Mouse (Mus musculus): ENCODE measurements at regions not wholly inside any gene's neighbourhood (a gene's known extent, or its start where the extent isn't known, plus 50 kb on each side); places are given as distances from the start of the nearest gene placed in this dataset.

DNA sequence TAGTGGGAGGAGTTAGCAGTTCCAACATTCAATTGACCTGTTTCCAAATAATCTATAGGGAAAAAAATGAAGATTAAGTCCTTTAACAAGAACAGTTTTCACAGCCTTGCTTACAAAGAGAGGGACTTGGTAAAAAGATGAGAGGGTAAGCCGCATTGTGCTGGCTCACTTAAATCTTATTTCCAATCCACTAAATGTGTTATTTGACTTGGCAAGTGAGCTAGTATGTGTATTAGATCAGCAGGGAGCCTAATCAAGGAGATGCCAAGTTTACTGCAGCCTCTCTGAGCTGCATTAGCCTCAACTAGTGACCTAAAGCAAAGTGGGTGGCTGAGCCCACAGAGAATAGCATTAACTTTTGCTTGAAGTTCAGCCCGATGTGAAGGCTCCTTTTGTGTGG is 1231.4 kb upstream of the Nr2f1 start:
- TF ChIP-seq EP300 (IDR thresholded peaks at IDR 0.05; ENCODE audit: low read depth) (no peak), CTCF (IDR thresholded peaks at IDR 0.05; ENCODE audit: low read depth) (no peak)
